Mouse (Mus musculus): ENCODE results near the gene Aadacl3. TPM values are rescaled to one million over a fixed set of nuclear protein-coding genes. Genes with fewer than 3 reads are reported as not detected.

Aadacl3 gene
- total RNA-seq (2014; fragmentation: Nextera tagmentation), result not detected in 2 replicates
- not detected in 2 replicates for total RNA-seq (2017)

- no peak for ATAC-seq (replicated peaks; ENCODE audit: poor library complexity, severe bottlenecking)
These were observed at the start of gene Aadacl3 for GRCm38 (mm10) chr4:144463656-144464055. TSS of gene Aadacl3 (minus strand) at chr4:144463756.

DNA sequence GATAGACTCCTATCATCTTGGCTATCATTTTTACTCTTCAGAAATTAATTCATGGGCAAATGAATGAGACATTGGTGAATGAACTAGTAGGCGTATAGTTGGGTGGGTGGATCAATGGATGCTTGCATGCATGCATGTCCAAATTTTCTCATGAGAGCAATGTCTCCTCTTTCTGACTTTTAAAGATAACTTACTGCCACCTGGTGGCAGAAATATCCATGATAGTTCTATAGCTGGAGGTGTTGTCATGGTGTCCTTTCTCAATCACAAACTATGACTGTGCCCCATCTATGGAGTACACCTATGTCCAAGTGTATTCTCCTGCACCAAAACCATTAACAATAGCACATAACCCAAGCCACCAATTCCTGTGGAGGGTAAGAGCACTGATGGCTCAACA is 43.0 kb upstream of the Aadacl3 start:
- peak; percentile 33; the same call in 1 of the 2 replicates for ATAC-seq (replicated peaks; ENCODE audit: poor library complexity, severe bottlenecking)

- ATAC-seq (replicated peaks; ENCODE audit: poor library complexity, severe bottlenecking), result no peak
These were observed 29.8 kb upstream of the Aadacl3 start for GRCm38 (mm10) chr4:144493331-144493730.

DNA sequence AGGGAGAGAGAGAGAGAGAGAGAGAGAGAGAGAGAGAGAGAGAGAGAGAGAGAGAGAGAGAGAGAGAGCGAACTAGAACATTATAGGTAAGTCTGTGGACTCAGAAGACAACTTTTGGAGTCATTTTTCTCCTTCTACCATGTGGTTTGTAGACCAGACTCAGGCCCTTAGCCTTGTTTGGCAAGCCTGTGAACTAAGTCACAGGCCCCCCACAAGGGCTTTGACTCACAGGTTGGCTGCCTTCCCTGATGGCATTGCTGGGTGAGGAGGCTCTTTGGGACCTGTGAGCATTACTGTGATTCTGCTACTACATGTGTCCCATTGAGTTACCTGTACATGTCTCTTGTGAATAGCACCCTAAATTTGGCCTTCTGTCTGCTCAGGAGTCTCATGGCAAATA is 4.5 kb upstream of the Aadacl3 start:
- no peak for ATAC-seq (replicated peaks; ENCODE audit: poor library complexity, severe bottlenecking)

DNA sequence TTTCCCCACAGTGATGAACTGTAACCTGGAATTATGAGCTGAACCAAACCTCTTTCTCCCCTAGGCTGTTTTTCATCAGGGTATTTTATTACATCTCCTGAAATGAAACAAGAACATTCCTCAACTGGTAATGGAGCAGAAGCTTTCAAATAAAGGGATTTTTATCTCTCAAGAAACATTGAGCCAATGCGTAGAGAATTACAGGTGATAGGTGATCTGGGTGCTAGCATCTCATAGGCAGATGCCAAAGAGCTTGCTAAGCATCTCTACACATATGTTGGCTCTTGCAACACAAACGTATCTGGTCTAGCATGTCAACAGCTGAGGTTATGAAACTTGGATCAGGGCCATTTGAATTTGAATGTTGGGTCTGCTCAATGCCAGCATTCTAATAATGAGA is 1.6 kb upstream of the Aadacl3 start:
- ATAC-seq (replicated peaks; ENCODE audit: poor library complexity, severe bottlenecking), result no peak

- ATAC-seq (replicated peaks; ENCODE audit: poor library complexity, severe bottlenecking), result no peak
These were observed 10.3 kb downstream of the Aadacl3 start, which contains the start of gene Gm9944 for GRCm38 (mm10) chr4:144453217-144453616. TSS of gene Gm9944 (minus strand) at chr4:144453317.

DNA sequence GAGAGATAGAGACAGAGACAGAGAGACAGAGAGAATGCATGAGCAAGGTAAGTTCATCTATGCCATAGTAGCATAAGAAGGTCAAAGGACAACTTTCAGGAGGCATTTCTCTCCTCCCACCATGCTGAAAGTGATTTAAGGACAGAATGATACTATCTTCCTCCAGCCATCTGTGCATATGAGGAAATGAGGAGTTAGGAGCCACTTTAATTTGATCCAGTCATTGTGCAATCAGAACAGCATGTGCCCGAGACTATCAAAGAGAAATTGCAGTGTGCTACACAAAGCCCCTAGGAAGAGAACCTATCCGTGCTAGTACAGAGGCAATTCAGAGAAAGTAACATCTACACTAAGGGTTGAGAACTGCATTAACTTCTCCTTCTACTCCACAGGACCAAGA is 15.0 kb downstream of the Aadacl3 start:
- peak; percentile 93 for ATAC-seq (replicated peaks; ENCODE audit: poor library complexity, severe bottlenecking)

GRCm38 (mm10) chr4:144441582-144441981 is 22.0 kb downstream of the Aadacl3 start:
- ATAC-seq (replicated peaks; ENCODE audit: poor library complexity, severe bottlenecking), result peak; percentile 86

DNA sequence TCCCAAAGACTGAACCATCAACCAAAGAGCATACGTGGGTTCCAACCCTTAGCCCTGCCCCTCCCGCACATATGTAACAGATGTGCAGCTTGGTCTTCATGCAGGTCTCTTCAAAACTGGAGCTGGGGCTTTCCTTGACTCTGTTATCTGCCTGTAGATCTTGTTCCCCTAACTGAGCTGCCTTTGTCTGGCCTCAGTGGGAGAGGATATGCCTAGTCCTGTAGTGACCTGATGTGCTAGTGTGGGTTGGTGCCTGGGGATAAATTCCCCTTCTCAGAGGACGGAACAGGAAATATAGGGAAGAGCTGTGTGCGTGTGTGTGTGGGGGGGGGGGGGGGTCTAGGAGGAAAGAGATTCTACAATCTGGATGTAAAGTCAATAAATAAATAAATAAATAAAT is 22.5 kb downstream of the Aadacl3 start:
- ATAC-seq (replicated peaks; ENCODE audit: poor library complexity, severe bottlenecking), result no peak

GRCm38 (mm10) chr4:144438672-144439071 is 24.9 kb downstream of the Aadacl3 start, which contains the start of gene 1700012P22Rik:
TSS of gene 1700012P22Rik (minus strand) at chr4:144438772.
- no peak for ATAC-seq (replicated peaks; ENCODE audit: poor library complexity, severe bottlenecking)

- ATAC-seq (replicated peaks; ENCODE audit: poor library complexity, severe bottlenecking), result no peak
These were observed 30.3 kb downstream of the Aadacl3 start for GRCm38 (mm10) chr4:144433216-144433615.

GRCm38 (mm10) chr4:144430723-144431122 is 32.8 kb downstream of the Aadacl3 start:
- no peak for ATAC-seq (replicated peaks; ENCODE audit: poor library complexity, severe bottlenecking)

GRCm38 (mm10) chr4:144428868-144429267 is 34.7 kb downstream of the Aadacl3 start:
- ATAC-seq (replicated peaks; ENCODE audit: poor library complexity, severe bottlenecking), result peak; percentile 67; the same call in 1 of the 2 replicates

GRCm38 (mm10) chr4:144424590-144424989 is 39.0 kb downstream of the Aadacl3 start:
- ATAC-seq (replicated peaks; ENCODE audit: poor library complexity, severe bottlenecking), result peak; percentile 58

- ATAC-seq (replicated peaks; ENCODE audit: poor library complexity, severe bottlenecking), result peak; percentile 79
These were observed 42.9 kb downstream of the Aadacl3 start for GRCm38 (mm10) chr4:144420644-144421043.

DNA sequence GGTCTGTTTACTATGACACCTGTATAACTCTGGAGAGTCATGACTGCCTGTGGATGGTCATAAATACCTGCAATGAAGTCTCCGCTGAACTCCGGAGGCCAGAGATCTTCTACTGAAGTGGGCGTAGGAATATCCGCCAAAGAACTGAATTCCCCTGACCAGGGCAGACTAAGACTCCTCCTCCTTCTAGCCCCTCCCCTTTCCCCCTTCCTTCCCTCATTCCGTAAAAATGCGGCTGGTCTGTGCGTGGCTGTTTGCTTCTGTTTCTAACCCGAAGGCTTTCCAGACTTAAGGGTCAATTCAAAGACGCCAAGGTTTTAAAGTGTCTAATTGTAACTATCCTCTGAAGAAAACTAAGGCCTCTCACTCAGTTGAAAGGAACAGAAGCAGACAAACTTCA is 55.3 kb downstream of the Aadacl3 start, which contains the start of gene Pramef12:
Gene Pramef12, minus strand, starts transcription at position 175 of the 400 bp plus-strand sequence.
- ATAC-seq (replicated peaks; ENCODE audit: poor library complexity, severe bottlenecking), result no peak

GRCm38 (mm10) chr4:144406261-144406660 is 57.3 kb downstream of the Aadacl3 start:
- no peak for ATAC-seq (replicated peaks; ENCODE audit: poor library complexity, severe bottlenecking)

DNA sequence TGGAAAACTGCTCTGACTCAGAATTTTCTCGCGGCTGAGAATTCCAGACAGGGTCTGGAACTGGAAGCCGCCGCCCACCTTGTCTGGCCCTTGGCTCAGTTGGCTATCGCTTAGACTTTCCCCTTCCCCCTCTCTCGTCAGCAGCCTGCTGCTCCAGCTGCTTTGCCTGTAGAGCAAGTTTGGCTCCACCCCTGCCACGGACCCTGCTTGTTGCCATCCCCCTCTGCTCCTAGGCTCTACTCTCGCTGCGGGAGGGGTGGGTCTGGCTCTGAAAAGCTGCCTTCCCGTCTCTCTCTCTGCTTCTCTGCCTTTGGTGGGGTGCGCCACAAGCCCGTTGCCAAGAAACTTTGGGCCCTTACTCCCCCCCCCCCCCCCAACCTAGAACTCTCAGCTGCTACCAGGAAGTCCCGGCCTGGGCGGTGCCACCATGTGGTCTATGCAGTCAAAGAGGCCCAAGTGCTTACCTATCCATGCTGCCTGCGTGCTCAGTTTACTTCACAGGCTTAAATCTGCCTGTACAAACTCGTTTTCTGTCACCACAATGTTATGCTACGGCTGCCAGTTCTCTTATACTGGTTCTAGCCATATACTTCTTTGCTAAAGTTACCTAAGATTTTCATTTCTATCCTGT is 59.0 kb downstream of the Aadacl3 start:
- peak; percentile 85 for ATAC-seq (replicated peaks; ENCODE audit: poor library complexity, severe bottlenecking)

Measured in granulocyte monocyte progenitor cell, adult 5-6 weeks (primary cell).